21 mouse cellular contexts compared by ENCODE assay signal in genomic region chr2:126491446-126491845, GRCm38 (mm10). TPM values are rescaled to one million over a fixed set of nuclear protein-coding genes. Genes with fewer than 3 reads are reported as not detected.
DNase-seq lines count a peak whose midpoint lies in the region; ATAC-seq and TF ChIP-seq lines count a peak whose summit lies in the region.
"Had no signal": no experiment of that assay in that cellular context is flagged by ENCODE, and none has a peak within 500 bp of the region (broad histone marks: within the 10 kb centered on the region; RNA-seq: fewer than 3 reads in every experiment).

No protein-coding gene starts in this region.

- H3K4me1 ChIP-seq in liver, embryonic 13.5 days (replicated peaks), result no peaks in the 10 kb centered on the region
- H3K4me1 ChIP-seq in liver, embryonic 11.5 days (replicated peaks; ENCODE audit: control insufficient read depth, insufficient read depth, low read length), result no peaks in the 10 kb centered on the region
- H3K4me1 ChIP-seq in MEL (ENCODE audit: control insufficient read depth in 1 of 2, insufficient read depth in 2 of 2, low read length in 2 of 2), result no peaks in the 10 kb centered on the region; a peak in 1 of 4 replicates
- H3K4me1 ChIP-seq: forebrain, embryonic 10.5 days; neural tube, embryonic 12.5 days had no signal

- H3K4me2 ChIP-seq in liver, embryonic 13.5 days, result no peak overlapping the region
- H3K4me2 ChIP-seq in liver, embryonic 11.5 days, result no peak overlapping the region
- H3K4me2 ChIP-seq: hindbrain, embryonic 14.5 days; neural tube, embryonic 12.5 days had no signal

- no peak for TF ChIP-seq CTCF in MEL (IDR thresholded peaks at IDR 0.05 in 2 of 3, conservative IDR thresholded peaks at IDR 0.05 in 1 of 3; ENCODE audit: control insufficient read depth in 1 of 3, insufficient read depth in 1 of 3, low read depth in 2 of 3, low read length in 3 of 3, poor library complexity in 1 of 3, severe bottlenecking in 1 of 3)

- peak overlapping the region; percentile 19 for H3K4me3 ChIP-seq in liver, embryonic 13.5 days (replicated peaks)
- no peak overlapping the region for H3K4me3 ChIP-seq in liver, embryonic 11.5 days (ENCODE audit: low read depth, low read length)
- H3K4me3 ChIP-seq in MEL (ENCODE audit: control insufficient read depth in 1 of 2, insufficient read depth in 1 of 2, low read depth in 2 of 2, low read length in 2 of 2), result no peak overlapping the region
- H3K4me3 ChIP-seq: forebrain, embryonic 10.5 days; left cerebral cortex, adult 2 months; neural tube, embryonic 12.5 days had no signal

- ATAC-seq in liver, embryonic 13.5 days (ENCODE audit: low read depth), result no peak
- ATAC-seq in liver, embryonic 11.5 days (replicated peaks; ENCODE audit: low FRiP score), result no peak
- ATAC-seq in granulocyte monocyte progenitor cell, adult 5-6 weeks (replicated peaks; ENCODE audit: poor library complexity, severe bottlenecking), result peak; percentile 85
- ATAC-seq in monocyte, adult 5-6 weeks (replicated peaks; ENCODE audit: insufficient number of reproducible peaks, low FRiP score, low TSS enrichment, poor library complexity, severe bottlenecking), result peak; percentile 83
- ATAC-seq in erythroid progenitor cell, adult 5-6 weeks (replicated peaks; ENCODE audit: low FRiP score, poor library complexity, severe bottlenecking), result no peak
- ATAC-seq: intestine, postnatal 0 days; Patski had no signal

- no peak for TF ChIP-seq POLR2A in MEL (IDR thresholded peaks at IDR 0.05; ENCODE audit: control insufficient read depth in 1 of 2, insufficient read depth in 1 of 2, low read depth in 1 of 2, low read length in 2 of 2, poor library complexity in 1 of 2)

- intact Hi-C loops in gastrocnemius, postnatal 36 days (cut with DNase I), result no loop called here

- TF ChIP-seq RAD21 in MEL (IDR thresholded peaks at IDR 0.05; ENCODE audit: low read depth, low read length), result no peak

- DNase-seq in liver, embryonic 13.5 days, result no peak
- no peak for DNase-seq in liver, embryonic 11.5 days (ENCODE audit: low spot score)
- peak; percentile 9 for DNase-seq in MEL (ENCODE audit: low read depth, low spot score)
- DNase-seq in retina, postnatal 1 day, result no peak
- no peak for DNase-seq in gastrocnemius, postnatal 36 days
- DNase-seq: cerebellum, adult 11-12 months; heart, postnatal 14 days; lung, adult 2 months; right cerebral cortex, postnatal 14 days; thymus, postnatal 36 days had no signal

- TF ChIP-seq EP300 in MEL (IDR thresholded peaks at IDR 0.05; ENCODE audit: low read depth in 1 of 2, low read length in 2 of 2), result no peak

- no peaks in the 10 kb centered on the region for H3K9me3 ChIP-seq in liver, embryonic 13.5 days (replicated peaks)
- H3K9me3 ChIP-seq in liver, embryonic 11.5 days (ENCODE audit: control insufficient read depth, low read length), result no peaks in the 10 kb centered on the region
- H3K9me3 ChIP-seq in MEL (replicated peaks; ENCODE audit: insufficient read depth, low read length), result no peaks in the 10 kb centered on the region
- H3K9me3 ChIP-seq: forebrain, embryonic 10.5 days; neural tube, embryonic 12.5 days had no signal

- no peak overlapping the region for H3K27ac ChIP-seq in liver, embryonic 13.5 days
- H3K27ac ChIP-seq in liver, embryonic 11.5 days (ENCODE audit: low read depth, low read length), result no peak overlapping the region
- H3K27ac ChIP-seq in MEL (ENCODE audit: control insufficient read depth, low read depth, low read length), result no peak overlapping the region
- H3K27ac ChIP-seq: forebrain, embryonic 10.5 days; hindbrain, embryonic 14.5 days; left cerebral cortex, adult 2 months; neural tube, embryonic 12.5 days had no signal

- WGBS in liver, embryonic 13.5 days (ENCODE audit: insufficient replicate concordance), result 17% methylated on average over 4 of the region's 4 CpGs
- 45% methylated on average over 4 of the region's 4 CpGs for WGBS in liver, embryonic 11.5 days

- H3K27me3 ChIP-seq in liver, embryonic 13.5 days, result no peaks in the 10 kb centered on the region
- no peaks in the 10 kb centered on the region for H3K27me3 ChIP-seq in liver, embryonic 11.5 days (replicated peaks; ENCODE audit: control insufficient read depth, insufficient read depth, low read length)
- H3K27me3 ChIP-seq in MEL (ENCODE audit: control insufficient read depth in 1 of 2, insufficient read depth in 2 of 2, low read length in 2 of 2), result no peaks in the 10 kb centered on the region
- H3K27me3 ChIP-seq: neural tube, embryonic 12.5 days had no signal

- H3K36me3 ChIP-seq in liver, embryonic 13.5 days, result no peaks in the 10 kb centered on the region
- H3K36me3 ChIP-seq in liver, embryonic 11.5 days (ENCODE audit: control insufficient read depth, insufficient read depth, low read length), result no peaks in the 10 kb centered on the region
- H3K36me3 ChIP-seq in MEL (ENCODE audit: control insufficient read depth in 1 of 2, insufficient read depth in 2 of 2, low read length in 2 of 2), result no peaks in the 10 kb centered on the region
- H3K36me3 ChIP-seq: forebrain, embryonic 10.5 days; neural tube, embryonic 12.5 days had no signal

- H3K79me2 ChIP-seq in MEL (ENCODE audit: control insufficient read depth, insufficient read depth, low read length, poor library complexity), result no peaks in the 10 kb centered on the region

- H3K9ac ChIP-seq in liver, embryonic 13.5 days, result no peak overlapping the region
- no peak overlapping the region for H3K9ac ChIP-seq in liver, embryonic 11.5 days (ENCODE audit: low read depth, low read length)
- no peak overlapping the region for H3K9ac ChIP-seq in MEL (ENCODE audit: control insufficient read depth, low read depth, low read length, poor library complexity, severe bottlenecking)
- H3K9ac ChIP-seq: hindbrain, embryonic 14.5 days; neural tube, embryonic 12.5 days had no signal

TF ChIP-seq in MEL, 35 proteins besides CTCF, POLR2A, EP300 and RAD21:
- TF ChIP-seq TCF12 (IDR thresholded peaks at IDR 0.05; ENCODE audit: low read depth, low read length) (no peak), ZMIZ1 (IDR thresholded peaks at IDR 0.05; ENCODE audit: low read depth, low read length) (no peak), MYB (IDR thresholded peaks at IDR 0.05; ENCODE audit: low read depth, low read length) (no peak), CHD1 (IDR thresholded peaks at IDR 0.05; ENCODE audit: low read depth, low read length) (no peak)
TF ChIP-seq in MEL: peak in this region for 0.

RNA-seq across cellular contexts. Expression of gene Atp8b4, which starts 9.0 kb away (rescaled TPM):
- polyA plus RNA-seq in liver, embryonic 13.5 days (2015; fragmentation: Nextera tagmentation; extraction: Ambion mirVana), result 4.1 and 4.6 TPM in 2 replicates
- 2.2 TPM in 2 replicates for polyA plus RNA-seq in liver, embryonic 11.5 days (2014; fragmentation: Nextera tagmentation; extraction: Ambion mirVana)
- total RNA-seq in MEL (2012; rRNA removed), result not detected in 2 replicates
- not detected for polyA plus RNA-seq in MEL (2012; ENCODE audit: insufficient read depth in 1 of 2, insufficient read length in 2 of 2, low read depth in 1 of 2, low replicate concordance in 2 of 2, missing spikeins in 1 of 2)
- total RNA-seq in granulocyte monocyte progenitor cell, adult 5-6 weeks (2014; fragmentation: Nextera tagmentation), result 230 and 261 TPM in 2 replicates
- total RNA-seq in granulocyte monocyte progenitor cell, adult 5-6 weeks (2017), result 411 and 415 TPM in 2 replicates
- 75.4 to 129 TPM (median 81.3 TPM) in 3 replicates for total RNA-seq in monocyte, adult 5-6 weeks (2017)
- 24.9 and 31.0 TPM in 2 replicates for total RNA-seq in erythroid progenitor cell, adult 5-6 weeks (2015; ENCODE audit: low replicate concordance)
- 14.8 and 16.6 TPM in 2 replicates for total RNA-seq in erythroid progenitor cell, adult 5-6 weeks (2017; ENCODE audit: low replicate concordance)
- total RNA-seq in gastrocnemius, postnatal 36 days (2021), result under 1 TPM; 0.17 to 0.20 TPM
- polyA plus RNA-seq: cortical plate, adult 2 months; midbrain, postnatal 0 days had no signal

Comparison
In these comparisons a context has a peak if more than half of its experiments do, and no peak if none do; other contexts are left out.
1. ATAC-seq: peak in granulocyte monocyte progenitor cell, adult 5-6 weeks (single experiment) and monocyte, adult 5-6 weeks (single experiment); none in liver, embryonic 13.5 days (single experiment), liver, embryonic 11.5 days (single experiment) and erythroid progenitor cell, adult 5-6 weeks (single experiment).
2. RNA of gene Atp8b4, which starts 9.0 kb away (total RNA-seq): 230 to 415 TPM in granulocyte monocyte progenitor cell, adult 5-6 weeks, 75.4 to 129 TPM in monocyte, adult 5-6 weeks and 14.8 to 31.0 TPM in erythroid progenitor cell, adult 5-6 weeks; 0.17 to 0.20 TPM in gastrocnemius, postnatal 36 days and not detected in MEL; every median in the first group is over 10 times any median in the second.